In genomic region chr17:53566919-53567345, GRCm38 (mm10) we compare ENCODE assay signal across 9 mouse cellular contexts. TPM values are rescaled to one million over a fixed set of nuclear protein-coding genes. Genes with fewer than 3 reads are reported as not detected.
DNase-seq lines count a peak whose midpoint lies in the region; ATAC-seq and TF ChIP-seq lines count a peak whose summit lies in the region.
"Had no signal": no experiment of that assay in that cellular context is flagged by ENCODE, and none has a peak within 500 bp of the region (broad histone marks: within the 10 kb centered on the region; RNA-seq: fewer than 3 reads in every experiment).

No protein-coding gene starts in this region.

- peak overlapping the region; percentile 96 for H3K9ac ChIP-seq in forebrain, embryonic 12.5 days
- peak overlapping the region; percentile 95 for H3K9ac ChIP-seq in heart, postnatal 0 days (replicated peaks; ENCODE audit: low read depth, low read length)
- peak overlapping the region; percentile 82 for H3K9ac ChIP-seq in lung, embryonic 15.5 days
- peak overlapping the region; percentile 89 for H3K9ac ChIP-seq in neural tube, embryonic 15.5 days (replicated peaks)

- no peaks in the 10 kb centered on the region for H3K9me3 ChIP-seq in forebrain, embryonic 12.5 days
- no peaks in the 10 kb centered on the region for H3K9me3 ChIP-seq in heart, postnatal 0 days (replicated peaks; ENCODE audit: control insufficient read depth, low read length)
- no peaks in the 10 kb centered on the region for H3K9me3 ChIP-seq in lung, embryonic 15.5 days
- no peaks in the 10 kb centered on the region for H3K9me3 ChIP-seq in neural tube, embryonic 15.5 days (replicated peaks)

- peaks cover 33% of the 10 kb centered on the region for H3K4me1 ChIP-seq in forebrain, embryonic 12.5 days
- peaks cover 24% of the 10 kb centered on the region for H3K4me1 ChIP-seq in heart, postnatal 0 days (ENCODE audit: control insufficient read depth, insufficient read depth)
- peaks cover 30% of the 10 kb centered on the region for H3K4me1 ChIP-seq in lung, embryonic 15.5 days
- H3K4me1 ChIP-seq in neural tube, embryonic 15.5 days, result peaks cover 31% of the 10 kb centered on the region

- TF ChIP-seq EP300 in heart, postnatal 0 days (IDR thresholded peaks at IDR 0.05; ENCODE audit: low read depth), result no peak

- H3K4me3 ChIP-seq in forebrain, embryonic 12.5 days (replicated peaks), result peak overlapping the region; percentile 94
- H3K4me3 ChIP-seq in heart, postnatal 0 days (ENCODE audit: low read depth, low read length), result peak overlapping the region; percentile 85
- H3K4me3 ChIP-seq in lung, embryonic 15.5 days, result peak overlapping the region; percentile 88
- peak overlapping the region; percentile 67 for H3K4me3 ChIP-seq in neural tube, embryonic 15.5 days (replicated peaks)

- H3K27me3 ChIP-seq in forebrain, embryonic 12.5 days, result no peaks in the 10 kb centered on the region
- H3K27me3 ChIP-seq in heart, postnatal 0 days (ENCODE audit: control insufficient read depth, insufficient read depth, low read length), result no peaks in the 10 kb centered on the region
- H3K27me3 ChIP-seq in lung, embryonic 15.5 days, result no peaks in the 10 kb centered on the region
- H3K27me3 ChIP-seq in neural tube, embryonic 15.5 days (replicated peaks), result no peaks in the 10 kb centered on the region

- H3K36me3 ChIP-seq in forebrain, embryonic 12.5 days (replicated peaks), result no peaks in the 10 kb centered on the region
- no peaks in the 10 kb centered on the region for H3K36me3 ChIP-seq in heart, postnatal 0 days (replicated peaks; ENCODE audit: control insufficient read depth, insufficient read depth, low read length)
- H3K36me3 ChIP-seq in lung, embryonic 15.5 days, result no peaks in the 10 kb centered on the region
- no peaks in the 10 kb centered on the region for H3K36me3 ChIP-seq in neural tube, embryonic 15.5 days

- DNase-seq in ES-CJ7 (ENCODE audit: low read depth, low spot score), result peak; percentile 70
- peak; percentile 39 for DNase-seq in c-Kit-positive CD71-positive TER-119-negative erythroid progenitor cells, embryonic 14.5 days (ENCODE audit: low read depth)
- DNase-seq in heart, postnatal 0 days (ENCODE audit: low spot score), result peak; percentile 85
- DNase-seq in kidney, postnatal 36 days, result peak; percentile 83
- DNase-seq in thymus, postnatal 0 days (ENCODE audit: low spot score), result peak; percentile 66

- peak; percentile 69 for ATAC-seq in forebrain, embryonic 12.5 days (ENCODE audit: low FRiP score)
- peak; percentile 66 for ATAC-seq in heart, postnatal 0 days (ENCODE audit: insufficient read depth, low read depth)
- peak; percentile 50 for ATAC-seq in lung, embryonic 15.5 days (ENCODE audit: borderline replicate concordance, extremely low read depth, low FRiP score, low TSS enrichment)
- peak; percentile 64 for ATAC-seq in neural tube, embryonic 15.5 days (ENCODE audit: low FRiP score)

- H3K27ac ChIP-seq in forebrain, embryonic 12.5 days, result peak overlapping the region; percentile 97
- H3K27ac ChIP-seq in heart, postnatal 0 days (ENCODE audit: low read depth), result peak overlapping the region; percentile 98
- H3K27ac ChIP-seq in lung, embryonic 15.5 days, result peak overlapping the region; percentile 96
- peak overlapping the region; percentile 92 for H3K27ac ChIP-seq in neural tube, embryonic 15.5 days (replicated peaks)

- under 1% methylated on average over 26 of the region's 51 CpGs for WGBS in forebrain, embryonic 12.5 days
- under 1% methylated on average over 33 of the region's 51 CpGs for WGBS in heart, postnatal 0 days
- under 1% methylated on average over 35 of the region's 51 CpGs for WGBS in lung, embryonic 15.5 days
- WGBS in neural tube, embryonic 15.5 days, result under 1% methylated on average over 34 of the region's 51 CpGs

- H3K4me2 ChIP-seq in forebrain, embryonic 12.5 days, result peak overlapping the region; percentile 89
- H3K4me2 ChIP-seq in heart, postnatal 0 days (ENCODE audit: low read depth, low read length), result peak overlapping the region; percentile 74
- peak overlapping the region; percentile 98 for H3K4me2 ChIP-seq in lung, embryonic 15.5 days
- H3K4me2 ChIP-seq in neural tube, embryonic 15.5 days, result peak overlapping the region; percentile 83

- TF ChIP-seq CTCF in heart, postnatal 0 days (IDR thresholded peaks at IDR 0.05; ENCODE audit: low read depth), result peak; percentile 18; the same call in 1 of the 2 replicates

RNA-seq across cellular contexts. Expression of gene Kat2b, which starts 0.3 kb away (rescaled TPM):
- polyA plus RNA-seq in forebrain, embryonic 12.5 days (2016; fragmentation: Nextera tagmentation; extraction: Ambion mirVana), result 7.4 and 8.1 TPM in 2 replicates
- total RNA-seq in heart, postnatal 0 days (2014; rRNA removed; ENCODE audit: low replicate concordance), result 65.1 and 71.3 TPM in 2 replicates
- polyA plus RNA-seq in heart, postnatal 0 days (2015; fragmentation: Nextera tagmentation; extraction: Ambion mirVana), result 11.0 and 12.1 TPM in 2 replicates
- polyA plus RNA-seq in lung, embryonic 15.5 days (2015; fragmentation: Nextera tagmentation; extraction: Ambion mirVana), result 5.6 and 6.4 TPM in 2 replicates
- polyA plus RNA-seq in neural tube, embryonic 15.5 days (2015; fragmentation: Nextera tagmentation; extraction: Ambion mirVana), result 5.5 and 6.0 TPM in 2 replicates
- 10.7 and 12.7 TPM in 2 replicates for polyA plus RNA-seq in thymus, postnatal 0 days (2015; fragmentation: Nextera tagmentation; extraction: Ambion mirVana)

RNA-seq across cellular contexts. Expression of gene Pp2d1, which starts 27.7 kb away (rescaled TPM):
- polyA plus RNA-seq in forebrain, embryonic 12.5 days (2016; fragmentation: Nextera tagmentation; extraction: Ambion mirVana), result 0.29 and 0.45 TPM in 2 replicates
- not detected in 2 replicates for total RNA-seq in heart, postnatal 0 days (2014; rRNA removed; ENCODE audit: low replicate concordance)
- polyA plus RNA-seq in heart, postnatal 0 days (2015; fragmentation: Nextera tagmentation; extraction: Ambion mirVana), result 0.14 TPM in 1 of 2 replicates, not detected in the other
- 0.24 and 0.26 TPM in 2 replicates for polyA plus RNA-seq in lung, embryonic 15.5 days (2015; fragmentation: Nextera tagmentation; extraction: Ambion mirVana)
- polyA plus RNA-seq in neural tube, embryonic 15.5 days (2015; fragmentation: Nextera tagmentation; extraction: Ambion mirVana), result 0.44 and 0.46 TPM in 2 replicates
- polyA plus RNA-seq in thymus, postnatal 0 days (2015; fragmentation: Nextera tagmentation; extraction: Ambion mirVana), result 0.26 and 0.33 TPM in 2 replicates
- polyA plus RNA-seq: gonadal fat pad, adult 2 months had no signal

Comparison
In these comparisons a context has a peak if more than half of its experiments do, and no peak if none do; other contexts are left out.
1. Peak in every context shown above with its lines: DNase-seq, ATAC-seq, H3K4me3 ChIP-seq and H3K27ac ChIP-seq.